Mouse (Mus musculus): Measurements from ENCODE around the gene Isyna1. TPM values are rescaled to one million over a fixed set of nuclear protein-coding genes. Genes with fewer than 3 reads are reported as not detected.

Isyna1 gene
- total RNA-seq, 2 experiments from 2014 or later, result 41.4 to 46.4 TPM

- TF ChIP-seq CTCF (conservative IDR thresholded peaks at IDR 0.05), result no peak
- peak in 1 of 2 experiments; percentile 60 for DNase-seq (ENCODE audit: low spot score in 2 of 2)
- Histone ChIP-seq H3K27ac (peak overlapping the region; percentile 99), H3K4me3 (peak overlapping the region; percentile 48)
These were observed 15.2 kb downstream of the Isyna1 start for GRCm38 (mm10) chr8:70609368-70609848.

DNA sequence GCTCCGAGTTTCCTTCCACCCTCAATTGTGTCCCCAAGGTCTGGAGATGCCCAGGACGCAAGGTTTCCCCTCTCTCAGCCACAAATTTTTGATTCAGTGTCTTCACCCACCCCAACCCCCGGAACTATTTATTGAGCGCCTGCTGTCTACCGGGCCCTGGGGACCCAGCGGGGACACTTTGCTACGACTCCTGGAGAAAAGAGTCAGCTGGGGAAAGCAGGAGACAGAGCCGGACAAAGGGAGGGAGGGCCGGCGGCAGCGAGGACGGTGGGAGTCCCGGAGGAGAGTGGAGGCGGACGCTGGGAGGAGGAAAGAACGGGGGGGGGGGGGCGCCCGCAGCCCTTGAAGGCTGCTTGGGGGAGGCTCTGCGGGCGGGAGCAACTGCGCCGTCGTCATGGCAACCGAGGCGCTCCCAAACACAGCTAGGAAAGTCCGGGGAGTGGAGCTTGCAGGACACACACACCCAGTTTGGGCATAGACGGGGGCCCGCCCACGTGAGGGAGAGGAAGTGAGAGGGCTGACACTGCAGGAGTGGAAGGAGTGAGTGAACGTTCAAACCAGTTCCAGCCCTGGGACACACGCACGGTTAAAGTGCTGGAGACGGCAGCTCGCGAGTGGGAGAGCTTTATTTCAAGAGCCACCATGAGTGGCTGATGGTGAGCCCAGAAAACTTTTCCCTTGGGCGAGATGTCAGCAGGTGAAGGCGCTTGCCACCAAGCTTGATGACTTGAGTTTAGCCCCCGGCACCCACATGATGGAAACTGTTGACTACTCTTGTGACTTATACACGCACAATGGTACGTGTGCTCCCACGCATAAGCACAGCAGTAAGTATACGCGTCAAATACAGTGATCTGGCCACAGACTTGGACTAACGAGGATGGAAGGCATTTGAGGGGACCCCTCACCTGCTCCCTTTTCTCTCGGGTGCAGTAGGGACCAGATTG, 15.9 kb downstream of the Isyna1 start:
- Histone ChIP-seq H3K4me3 (peak overlapping the region; percentile 48), H3K27ac (peak overlapping the region; percentile 99)
- no peak for TF ChIP-seq CTCF (conservative IDR thresholded peaks at IDR 0.05)
- peak; percentile 69 to 89 for DNase-seq (ENCODE audit: low spot score in 2 of 2)

DNA sequence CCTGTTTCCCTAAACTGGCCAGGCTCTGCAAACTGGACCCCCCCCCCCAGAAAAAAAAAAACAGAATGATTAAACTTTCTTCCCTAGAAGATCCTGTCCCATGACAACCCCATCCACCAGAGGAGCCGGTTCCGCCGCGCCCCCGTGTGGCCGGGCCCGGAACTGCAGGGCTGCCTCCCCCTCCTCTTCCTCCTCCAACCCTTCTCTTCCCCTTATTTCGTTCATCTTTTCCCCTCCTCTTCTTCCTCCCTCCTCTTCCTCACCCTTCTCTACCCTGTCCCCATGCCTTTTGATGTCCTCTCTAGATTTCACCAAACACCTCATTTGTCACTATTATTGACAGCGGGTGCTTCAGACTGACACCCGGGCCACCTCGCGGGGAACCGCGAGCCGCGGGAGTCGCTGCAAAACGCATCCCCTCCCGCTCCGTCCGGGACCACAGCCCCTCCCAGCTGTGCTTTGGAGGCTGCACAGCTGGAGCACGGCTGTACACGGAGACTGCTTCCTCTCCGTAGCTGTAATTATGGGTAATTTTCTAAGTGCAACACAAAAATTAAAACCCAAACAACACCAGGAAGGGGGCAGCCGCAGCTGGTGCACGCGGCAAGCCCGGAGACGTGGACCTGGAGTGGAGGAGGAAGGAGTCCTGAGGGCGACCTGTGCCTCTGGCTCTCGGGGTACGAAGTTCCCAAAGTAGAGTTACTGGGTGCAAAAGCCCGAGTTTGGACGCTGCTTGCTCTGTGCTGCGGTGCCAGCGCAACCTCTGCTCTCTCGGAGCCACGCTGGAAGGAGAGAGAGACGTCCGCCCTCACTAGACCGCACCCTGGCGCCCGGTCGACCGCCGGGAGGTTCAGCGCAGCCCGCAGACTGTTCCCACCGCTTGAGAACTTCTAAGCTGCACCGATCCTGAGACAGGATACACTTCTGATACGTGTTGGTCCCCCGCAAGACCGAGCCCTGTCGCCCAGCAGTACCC, 16.9 kb downstream of the Isyna1 start:
- DNase-seq (ENCODE audit: low spot score in 2 of 2), result peak in 1 of 2 experiments; percentile 91
- H3K27ac ChIP-seq, result peak overlapping the region; percentile 99
- peak overlapping the region; percentile 64 for H3K4me3 ChIP-seq
- peak; percentile 86 for TF ChIP-seq CTCF (conservative IDR thresholded peaks at IDR 0.05)

- peak; percentile 97 for TF ChIP-seq CTCF (conservative IDR thresholded peaks at IDR 0.05)
These were observed 17.7 kb downstream of the Isyna1 start for GRCm38 (mm10) chr8:70611849-70612248.

GRCm38 (mm10) chr8:70613763-70614162, 19.6 kb downstream of the Isyna1 start:
- Histone ChIP-seq H3K27ac (no peak overlapping the region), H3K4me3 (no peak overlapping the region)
- DNase-seq (ENCODE audit: low spot score in 2 of 2), result no peak
- TF ChIP-seq CTCF (conservative IDR thresholded peaks at IDR 0.05), result no peak

More at GRCm38 (mm10) chr8:70611849-70612248, 17.7 kb downstream of the Isyna1 start:
- peak overlapping the region; percentile 64 for H3K4me3 ChIP-seq
- peak overlapping the region; percentile 99 for H3K27ac ChIP-seq
- peak; percentile 73 to 87 for DNase-seq (ENCODE audit: low spot score in 2 of 2)

- no peak overlapping the region for H3K27ac ChIP-seq
- H3K4me3 ChIP-seq, result no peak overlapping the region
- TF ChIP-seq CTCF (conservative IDR thresholded peaks at IDR 0.05), result no peak
- DNase-seq (ENCODE audit: low spot score in 2 of 2), result no peak
These were observed 20.3 kb downstream of the Isyna1 start for GRCm38 (mm10) chr8:70614469-70614868.

DNA sequence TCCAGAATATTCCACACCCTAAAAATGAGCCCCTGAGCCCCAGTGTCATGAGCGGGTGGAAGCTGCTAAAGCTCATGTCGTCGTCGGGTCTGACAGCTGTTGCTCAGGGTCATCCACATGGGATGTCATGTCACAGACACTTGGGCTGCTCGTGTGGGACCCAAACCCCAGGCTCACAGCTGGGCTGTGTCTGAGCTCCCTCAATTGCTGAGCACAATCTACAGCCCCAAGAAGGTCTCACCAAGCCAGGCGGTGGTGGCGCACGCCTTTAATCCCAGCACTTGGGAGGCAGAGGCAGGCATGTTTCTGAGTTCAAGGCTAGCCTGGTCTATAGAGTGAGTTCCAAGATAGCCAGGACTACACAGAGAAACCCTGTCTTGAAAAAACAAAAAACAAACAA, 21.1 kb downstream of the Isyna1 start:
- no peak for DNase-seq (ENCODE audit: low spot score in 2 of 2)
- Histone ChIP-seq H3K27ac (no peak overlapping the region), H3K4me3 (no peak overlapping the region)
- TF ChIP-seq CTCF (conservative IDR thresholded peaks at IDR 0.05), result no peak

DNA sequence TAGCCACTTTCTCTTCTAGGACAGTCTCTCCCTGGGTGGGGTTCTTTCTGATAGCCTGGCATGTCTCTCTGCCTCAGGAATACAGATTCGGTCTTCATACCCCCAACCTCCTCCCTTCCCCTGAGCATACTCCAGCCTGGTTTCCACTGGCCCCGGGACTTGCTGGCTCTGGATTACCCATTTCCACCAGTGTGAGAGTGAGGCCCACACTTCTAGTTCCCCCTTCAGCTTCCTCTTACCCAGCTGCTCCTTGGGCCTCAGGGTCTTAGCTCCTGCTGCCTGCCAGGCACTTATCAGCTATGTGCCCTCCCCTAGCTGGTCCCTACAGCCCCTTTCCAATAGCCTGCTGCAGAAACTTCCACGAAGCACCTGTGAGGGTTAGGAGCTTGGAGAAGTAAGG, 21.7 kb downstream of the Isyna1 start, which contains the start of gene Lrrc25:
Gene Lrrc25, plus strand, starts transcription at position 262 of the 400 bp plus-strand sequence.
- H3K4me3 ChIP-seq, result no peak within 1 kb of the TSS
- no peak for TF ChIP-seq CTCF (conservative IDR thresholded peaks at IDR 0.05)
- DNase-seq (ENCODE audit: low spot score in 2 of 2), result no peak
- peak within 1 kb of the TSS; percentile 18; the same call in 1 of the 2 replicates for H3K27ac ChIP-seq

DNA sequence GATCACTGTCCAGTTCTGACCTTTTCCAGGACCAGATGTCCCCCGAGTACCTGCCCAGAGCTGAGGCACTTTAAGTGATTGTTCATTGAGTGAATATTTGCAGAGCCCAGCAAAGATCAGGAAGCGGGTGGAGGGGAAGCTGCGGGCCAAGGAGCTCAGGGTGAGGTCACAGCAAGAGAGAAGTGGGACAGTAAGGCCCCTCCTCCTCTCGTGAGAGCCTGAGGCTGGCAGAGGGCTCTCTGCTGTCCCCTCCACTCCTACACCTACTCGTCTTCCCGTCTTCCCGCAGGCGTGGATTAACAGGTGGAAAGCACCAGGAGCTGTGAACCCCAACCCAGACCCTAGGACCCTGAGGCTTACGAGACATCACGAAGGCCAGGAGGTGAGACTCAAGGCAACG, 22.5 kb downstream of the Isyna1 start:
- TF ChIP-seq CTCF (conservative IDR thresholded peaks at IDR 0.05), result no peak
- DNase-seq (ENCODE audit: low spot score in 2 of 2), result no peak
- Histone ChIP-seq H3K4me3 (no peak overlapping the region), H3K27ac (peak overlapping the region; percentile 18; the same call in 1 of the 2 replicates)

GRCm38 (mm10) chr8:70617985-70618384, 23.8 kb downstream of the Isyna1 start:
- Histone ChIP-seq H3K27ac (no peak overlapping the region), H3K4me3 (no peak overlapping the region)
- DNase-seq (ENCODE audit: low spot score in 2 of 2), result no peak
- no peak for TF ChIP-seq CTCF (conservative IDR thresholded peaks at IDR 0.05)

GRCm38 (mm10) chr8:70618888-70619334, 24.7 kb downstream of the Isyna1 start:
- DNase-seq (ENCODE audit: low spot score in 2 of 2), result no peak
- Histone ChIP-seq H3K27ac (no peak overlapping the region), H3K4me3 (no peak overlapping the region)
- no peak for TF ChIP-seq CTCF (conservative IDR thresholded peaks at IDR 0.05)

GRCm38 (mm10) chr8:70622220-70622619, 28.0 kb downstream of the Isyna1 start:
- DNase-seq (ENCODE audit: low spot score in 2 of 2), result no peak
- TF ChIP-seq CTCF (conservative IDR thresholded peaks at IDR 0.05), result no peak
- Histone ChIP-seq H3K4me3 (no peak overlapping the region), H3K27ac (no peak overlapping the region)
